Mouse (Mus musculus) spleen, adult 2 months (tissue): ENCODE data around the gene Srgap2.

Experiments used
- CTCF ChIP-seq: fragments of 200-500 bp; IDR thresholded peaks from 2 replicates; pipeline ENCODE4 v1.5.1; 2011; ENCODE audit warnings: mild to moderate bottlenecking, inconsistent platforms; ENCODE audit not compliant: insufficient read depth, insufficient read length, insufficient replicate concordance; ENCODE audit errors: extremely low read depth
- POLR2A ChIP-seq: fragments of 200-500 bp; IDR thresholded peaks from 2 replicates; pipeline ENCODE4 v1.6.1; 2011; ENCODE audit warnings: low read depth, low read length, inconsistent platforms

- TF ChIP-seq POLR2A = no peak
- no peak for TF ChIP-seq CTCF
These were observed 263.2 kb downstream of the Srgap2 start for GRCm38 (mm10) chr1:131263905-131264304.
